Mouse (Mus musculus): Measurements from ENCODE around the gene Galnt12. TPM values are rescaled to one million over a fixed set of nuclear protein-coding genes. Genes with fewer than 3 reads are reported as not detected.
"Not testable (repeated sequence)": the region's sequence is repeated elsewhere in the genome, so short reads cannot be mapped to it uniquely, and the experiment has no call there.

Gene Galnt12
- 1 to 10 TPM; 1.2 to 1.3 TPM for total RNA-seq (2021)
- long read RNA-seq, experiment 1, partial matches to known transcripts = 0 of 2 reads
- long read RNA-seq, experiment 1, other reads (novel, unspliced or antisense) = 1 of 2 reads
- long read RNA-seq, experiment 2, partial matches to known transcripts = 0 of 4 reads
- long read RNA-seq, experiment 2, other reads (novel, unspliced or antisense) = 0 of 4 reads

- no peak for DNase-seq (ENCODE audit: low spot score in 2 of 2)
Measured at GRCm38 (mm10) chr4:47091493-47092386, at the start of gene Galnt12. TSS of gene Galnt12 (plus strand) at chr4:47091909.

- DNase-seq (ENCODE audit: low spot score in 2 of 2) = no peak
Measured at GRCm38 (mm10) chr4:47043866-47044265, 47.8 kb upstream of the Galnt12 start.

- DNase-seq (ENCODE audit: low spot score in 2 of 2) = no peak
Measured at GRCm38 (mm10) chr4:47046974-47047373, 44.7 kb upstream of the Galnt12 start.

- DNase-seq (ENCODE audit: low spot score in 2 of 2) = no peak
Measured at GRCm38 (mm10) chr4:47047765-47048164, 43.9 kb upstream of the Galnt12 start.

- DNase-seq (ENCODE audit: low spot score in 2 of 2) = no peak
Measured at GRCm38 (mm10) chr4:47049216-47049615, 42.5 kb upstream of the Galnt12 start.

GRCm38 (mm10) chr4:47050167-47050566, 41.5 kb upstream of the Galnt12 start:
- peak; percentile 76 to 84 for DNase-seq (ENCODE audit: low spot score in 2 of 2)

GRCm38 (mm10) chr4:47050642-47051381, 40.9 kb upstream of the Galnt12 start:
- no peak for DNase-seq (ENCODE audit: low spot score in 2 of 2)

GRCm38 (mm10) chr4:47051905-47052304, 39.8 kb upstream of the Galnt12 start:
- DNase-seq (ENCODE audit: low spot score in 2 of 2) = no peak

GRCm38 (mm10) chr4:47055170-47055569, 36.5 kb upstream of the Galnt12 start:
- DNase-seq (ENCODE audit: low spot score in 2 of 2) = not testable (repeated sequence)

- DNase-seq (ENCODE audit: low spot score in 2 of 2) = no peak
Measured at GRCm38 (mm10) chr4:47055570-47056080, 36.1 kb upstream of the Galnt12 start.

- DNase-seq (ENCODE audit: low spot score in 2 of 2) = peak; percentile 75 to 82
Measured at GRCm38 (mm10) chr4:47056791-47057509, 34.8 kb upstream of the Galnt12 start, which contains the start of gene Anks6. TSS of gene Anks6 (minus strand) at chr4:47057427.

GRCm38 (mm10) chr4:47057510-47058325, 34.0 kb upstream of the Galnt12 start:
- DNase-seq (ENCODE audit: low spot score in 2 of 2) = no peak

- no peak for DNase-seq (ENCODE audit: low spot score in 2 of 2)
Measured at GRCm38 (mm10) chr4:47060900-47061299, 30.8 kb upstream of the Galnt12 start.

- DNase-seq (ENCODE audit: low spot score in 2 of 2) = no peak
Measured at GRCm38 (mm10) chr4:47075054-47075453, 16.7 kb upstream of the Galnt12 start.

- DNase-seq (ENCODE audit: low spot score in 2 of 2) = no peak
Measured at GRCm38 (mm10) chr4:47079997-47080646, 11.6 kb upstream of the Galnt12 start.

- DNase-seq (ENCODE audit: low spot score in 2 of 2) = no peak
Measured at GRCm38 (mm10) chr4:47080647-47081010, 11.1 kb upstream of the Galnt12 start.

- no peak for DNase-seq (ENCODE audit: low spot score in 2 of 2)
Measured at GRCm38 (mm10) chr4:47083824-47084223, 7.9 kb upstream of the Galnt12 start.

- DNase-seq (ENCODE audit: low spot score in 2 of 2) = no peak
Measured at GRCm38 (mm10) chr4:47088671-47089070, 3.0 kb upstream of the Galnt12 start.

GRCm38 (mm10) chr4:47092387-47093021, 795 bp downstream of the Galnt12 start:
- no peak for DNase-seq (ENCODE audit: low spot score in 2 of 2)
